Mouse (Mus musculus) lung, embryonic 14.5 days (tissue): ENCODE data around the gene Steap4. TPM values are rescaled to one million over a fixed set of nuclear protein-coding genes. Genes with fewer than 3 reads are reported as not detected.
"Not testable (repeated sequence)": the region's sequence is repeated elsewhere in the genome, so short reads cannot be mapped to it uniquely, and the experiment has no call there.

ENCODE experiments used
- ATAC-seq: fragments of 200-750 bp; cut with Nextera tagmentation; 2 replicates; pipeline ENCODE4 v1.8.0; 2017; ENCODE audit warnings: mild to moderate bottlenecking, moderate TSS enrichment, moderate library complexity; ENCODE audit not compliant: insufficient read depth
- DNase-seq: peaks from one replicate; pipeline ENCODE4 v3.0.0-alpha.2; 2015
- H3K27ac ChIP-seq: fragments of 300-500 bp; sonication (generic); 2 replicates; pipeline ENCODE4 v1.5.1; 2014; ENCODE audit warnings: low read depth, mild to moderate bottlenecking, moderate library complexity
- H3K27me3 ChIP-seq: fragments of 300-500 bp; sonication (generic); 2 replicates; pipeline ENCODE4 v1.6.1; 2014; ENCODE audit warnings: low read length, control low read depth; ENCODE audit not compliant: insufficient read depth
- H3K36me3 ChIP-seq: fragments of 300-500 bp; sonication (generic); 2 replicates; pipeline ENCODE4 v1.6.1; 2014; ENCODE audit warnings: control low read depth; ENCODE audit not compliant: insufficient read depth
- H3K4me1 ChIP-seq: fragments of 300-500 bp; sonication (generic); 2 replicates; pipeline ENCODE4 v1.6.1; 2014; ENCODE audit warnings: antibody characterized with exemption, control low read depth; ENCODE audit not compliant: insufficient read depth
- H3K4me2 ChIP-seq: fragments of 300-500 bp; sonication (generic); 2 replicates; pipeline ENCODE4 v1.6.1; 2014; ENCODE audit warnings: mild to moderate bottlenecking
- H3K4me3 ChIP-seq: fragments of 300-500 bp; sonication (generic); 2 replicates; pipeline ENCODE4 v1.5.1; 2014; ENCODE audit warnings: low read depth, low read length
- H3K9ac ChIP-seq: fragments of 300-500 bp; sonication (generic); 2 replicates; pipeline ENCODE4 v1.6.1; 2014
- H3K9me3 ChIP-seq: fragments of 300-500 bp; sonication (generic); 2 replicates; pipeline ENCODE4 v1.6.1; 2016; ENCODE audit warnings: low read depth, low read length, control low read depth
- CTCF ChIP-seq: IDR thresholded peaks from 2 replicates; pipeline ENCODE4 v1.5.1; 2016; ENCODE audit warnings: antibody characterized with exemption, low read depth
- WGBS: fragments of 180-500 bp; shearing (Covaris S2); extraction: QIAGEN DNeasy Blood & Tissue Kit; methylation state at CpG from one replicate; pipeline ENCODE4 v1.1.7; 2014; 5-methylcytosine and 5-hydroxymethylcytosine counted together
- polyA plus RNA-seq: library from polyadenylated mRNA; unstranded; fragments of >200 nt; fragmentation: Nextera tagmentation; extraction: Ambion mirVana; gene quantifications from 2 replicates; pipeline ENCODE4 v1.2.1, GENCODE M21; 2014

Steap4 gene
- polyA plus RNA-seq, 1 experiment from 2014 or later: 2.7 TPM

DNA sequence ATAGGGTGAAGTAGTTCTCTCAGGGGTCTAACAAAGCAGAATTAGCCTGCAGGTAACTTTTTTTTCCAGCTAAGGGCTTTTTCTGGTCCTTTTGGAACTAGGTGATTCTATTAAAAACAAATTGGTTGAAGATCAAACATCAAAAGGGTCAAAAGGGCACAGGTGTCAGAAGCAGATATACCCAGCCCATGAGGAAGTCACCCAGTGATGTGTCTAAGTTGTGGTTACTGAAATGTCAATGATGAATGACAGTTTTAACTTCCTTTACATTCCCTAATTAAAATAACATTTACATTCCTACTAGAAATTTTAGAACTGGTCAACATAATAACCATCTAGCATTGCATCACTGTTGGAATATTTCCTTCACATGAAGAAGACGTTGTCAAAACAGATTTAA, 27.7 kb downstream of the Steap4 start:
- TF ChIP-seq CTCF: no peak
- Histone ChIP-seq H3K27ac (no peak overlapping the region), H3K27me3 (no peaks in the 10 kb centered on the region), H3K4me2 (no peak overlapping the region), H3K36me3 (no peaks in the 10 kb centered on the region), H3K4me3 (no peak overlapping the region), H3K9me3 (no peaks in the 10 kb centered on the region), H3K4me1 (no peaks in the 10 kb centered on the region), H3K9ac (no peak overlapping the region)
- no peak for ATAC-seq
- DNase-seq: no peak
- 56% methylated on average over 1 of the region's 1 CpGs for WGBS

DNA sequence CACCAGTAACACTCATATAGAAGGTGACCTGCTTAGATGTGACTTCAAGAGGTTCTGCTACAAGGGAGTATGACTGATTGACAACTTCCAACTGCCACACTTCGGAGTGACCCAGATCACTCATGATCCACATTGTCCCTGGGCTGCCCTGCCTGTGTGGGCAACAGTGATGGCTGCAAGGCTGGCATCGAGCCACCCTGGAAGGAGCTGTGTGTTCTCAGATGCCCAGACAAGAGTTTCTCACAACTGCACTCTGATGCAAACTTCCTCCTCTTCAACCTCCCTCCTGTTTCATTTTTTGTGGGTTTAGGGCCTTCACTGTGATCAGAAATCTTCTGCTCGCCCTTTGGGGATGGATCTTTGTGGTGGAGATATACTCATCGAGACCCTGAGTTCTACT, 28.2 kb downstream of the Steap4 start:
- TF ChIP-seq CTCF: no peak
- no peak overlapping the region for H3K4me2 ChIP-seq
- H3K4me1 ChIP-seq: no peaks in the 10 kb centered on the region
- no peaks in the 10 kb centered on the region for H3K27me3 ChIP-seq
- H3K9me3 ChIP-seq: no peaks in the 10 kb centered on the region
- no peak overlapping the region for H3K9ac ChIP-seq
- DNase-seq: no peak
- H3K27ac ChIP-seq: no peak overlapping the region
- 80% methylated on average over 4 of the region's 4 CpGs for WGBS
- ATAC-seq: no peak
- H3K4me3 ChIP-seq: no peak overlapping the region
- no peaks in the 10 kb centered on the region for H3K36me3 ChIP-seq

DNA sequence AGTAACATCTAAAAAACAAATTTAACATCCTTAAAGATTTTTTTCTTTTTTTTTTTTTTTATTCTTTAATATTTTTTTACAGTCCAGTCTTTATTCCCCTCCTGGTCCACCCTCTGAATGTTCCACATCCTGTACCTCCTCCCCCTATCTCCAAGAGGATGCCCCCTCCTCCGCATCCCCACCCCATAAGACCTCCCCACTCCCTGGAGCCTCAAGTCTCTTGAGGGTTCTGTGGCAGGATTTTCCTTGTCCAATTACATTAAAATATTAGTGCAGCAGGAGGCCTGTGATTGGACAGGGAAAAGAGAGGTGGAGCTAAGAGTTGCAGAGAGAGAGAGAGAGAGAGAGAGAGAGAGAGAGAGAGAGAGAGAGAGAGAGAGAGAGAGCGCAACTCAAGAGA, 31.4 kb downstream of the Steap4 start:
- H3K4me1 ChIP-seq, H3K27me3 ChIP-seq, ATAC-seq, H3K4me2 ChIP-seq, H3K36me3 ChIP-seq, H3K9ac ChIP-seq, H3K9me3 ChIP-seq, DNase-seq, H3K27ac ChIP-seq, H3K4me3 ChIP-seq: not testable (repeated sequence)
- WGBS: 73% methylated on average over 2 of the region's 2 CpGs

GRCm38 (mm10) chr5:7993766-7994165, 33.5 kb downstream of the Steap4 start:
- ATAC-seq (no peak), DNase-seq (no peak)
- Histone ChIP-seq H3K4me1 (no peaks in the 10 kb centered on the region), H3K27me3 (no peaks in the 10 kb centered on the region), H3K4me3 (no peak overlapping the region), H3K27ac (no peak overlapping the region), H3K9me3 (no peaks in the 10 kb centered on the region), H3K36me3 (no peaks in the 10 kb centered on the region), H3K9ac (no peak overlapping the region), H3K4me2 (no peak overlapping the region)
- no peak for TF ChIP-seq CTCF
- 33% methylated on average over 5 of the region's 5 CpGs for WGBS

DNA sequence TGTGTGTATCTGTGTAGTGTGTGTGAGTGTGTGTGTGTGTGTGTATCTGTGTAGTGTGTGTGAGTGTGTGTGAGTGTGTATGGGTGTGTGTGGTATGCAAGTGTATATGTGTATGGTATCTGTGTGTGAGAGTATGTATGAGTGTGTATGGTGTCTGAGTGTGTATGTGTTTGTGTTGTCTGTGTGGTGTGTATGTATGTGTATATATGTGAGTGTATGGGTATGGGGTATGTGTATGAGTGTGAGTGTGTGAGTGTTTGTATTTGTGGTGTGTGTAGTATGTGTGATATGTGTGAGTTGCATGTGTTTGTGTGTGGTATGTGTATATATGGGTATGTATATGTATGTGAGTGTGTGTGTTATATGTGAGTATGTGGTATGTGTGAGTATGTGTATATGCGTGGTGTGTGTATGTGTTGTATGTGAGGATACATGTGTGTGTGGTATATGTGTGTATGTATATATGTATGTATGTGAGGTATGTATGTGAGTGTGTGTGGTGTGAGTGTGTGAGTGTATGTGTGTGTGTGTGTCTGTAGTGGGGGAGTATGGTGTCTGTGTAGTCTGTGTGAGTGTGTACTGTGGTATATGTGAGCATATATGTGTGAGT, 35.1 kb downstream of the Steap4 start:
- ATAC-seq (no peak), DNase-seq (no peak)
- H3K4me1 ChIP-seq: no peaks in the 10 kb centered on the region
- 86% methylated on average over 1 of the region's 1 CpGs for WGBS
- TF ChIP-seq CTCF: no peak
- H3K27ac ChIP-seq: no peak overlapping the region
- H3K4me3 ChIP-seq: no peak overlapping the region
- H3K27me3 ChIP-seq: no peaks in the 10 kb centered on the region
- H3K9ac ChIP-seq: no peak overlapping the region
- H3K36me3 ChIP-seq: no peaks in the 10 kb centered on the region
- no peaks in the 10 kb centered on the region for H3K9me3 ChIP-seq
- no peak overlapping the region for H3K4me2 ChIP-seq

- ATAC-seq: peak; percentile 70
Observed at GRCm38 (mm10) chr5:7996401-7997044, 36.3 kb downstream of the Steap4 start.

GRCm38 (mm10) chr5:7997086-7997485, 36.8 kb downstream of the Steap4 start:
- H3K36me3 ChIP-seq: no peaks in the 10 kb centered on the region
- DNase-seq: no peak
- no peaks in the 10 kb centered on the region for H3K4me1 ChIP-seq

More at GRCm38 (mm10) chr5:7996401-7997044, 36.3 kb downstream of the Steap4 start:
- TF ChIP-seq CTCF: peak; percentile 70
- Histone ChIP-seq H3K9ac (no peak overlapping the region), H3K27me3 (no peaks in the 10 kb centered on the region), H3K4me1 (no peaks in the 10 kb centered on the region), H3K4me3 (no peak overlapping the region), H3K27ac (no peak overlapping the region), H3K36me3 (no peaks in the 10 kb centered on the region), H3K9me3 (no peaks in the 10 kb centered on the region), H3K4me2 (no peak overlapping the region)
- DNase-seq: peak; percentile 73
- WGBS: 42% methylated on average over 8 of the region's 8 CpGs

More at GRCm38 (mm10) chr5:7997086-7997485, 36.8 kb downstream of the Steap4 start:
- H3K27ac ChIP-seq: no peak overlapping the region
- no peak overlapping the region for H3K9ac ChIP-seq
- ATAC-seq: no peak
- no peak for TF ChIP-seq CTCF
- no peak overlapping the region for H3K4me2 ChIP-seq
- no peak overlapping the region for H3K4me3 ChIP-seq
- WGBS: 89% methylated on average over 2 of the region's 2 CpGs
- H3K9me3 ChIP-seq: no peaks in the 10 kb centered on the region
- H3K27me3 ChIP-seq: no peaks in the 10 kb centered on the region
